Mouse (Mus musculus): ENCODE measurements at regions not wholly inside any gene's neighbourhood (a gene's known extent, or its start where the extent isn't known, plus 50 kb on each side); places are given as distances from the start of the nearest gene placed in this dataset.

DNA sequence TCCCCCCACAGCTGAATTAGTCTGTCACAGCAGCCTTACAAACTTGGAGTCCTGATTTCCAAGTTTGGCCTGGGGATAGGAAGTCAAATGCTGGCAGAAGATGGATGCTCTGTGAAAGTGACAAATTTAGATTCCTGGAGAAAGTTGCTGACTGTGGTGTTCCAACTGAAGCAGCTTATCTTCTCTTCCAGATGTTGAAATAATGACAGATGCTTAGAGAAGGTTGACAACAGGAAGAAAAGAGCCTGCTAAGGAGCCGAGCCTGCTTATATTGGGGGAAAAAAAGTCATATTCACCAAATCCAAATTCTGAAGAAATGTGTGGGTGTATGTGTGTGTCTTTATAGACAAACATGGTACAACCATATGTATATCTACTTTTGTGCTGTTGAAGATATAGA, 1380.4 kb upstream of the Cdh8 start:
- intact Hi-C loops (cut with DNase I) = no loop called here
- DNase-seq = no peak

- intact Hi-C loops (cut with DNase I) = no loop called here
- no peak for DNase-seq
These were observed 1377.7 kb upstream of the Cdh8 start for GRCm38 (mm10) chr8:100793951-100794350.

GRCm38 (mm10) chr8:100790592-100791141, 1374.4 kb upstream of the Cdh8 start:
- no peak for DNase-seq
- intact Hi-C loops (cut with DNase I) = no loop called here

GRCm38 (mm10) chr8:100788132-100788531, 1371.9 kb upstream of the Cdh8 start:
- intact Hi-C loops (cut with DNase I) = no loop called here
- DNase-seq = no peak

DNA sequence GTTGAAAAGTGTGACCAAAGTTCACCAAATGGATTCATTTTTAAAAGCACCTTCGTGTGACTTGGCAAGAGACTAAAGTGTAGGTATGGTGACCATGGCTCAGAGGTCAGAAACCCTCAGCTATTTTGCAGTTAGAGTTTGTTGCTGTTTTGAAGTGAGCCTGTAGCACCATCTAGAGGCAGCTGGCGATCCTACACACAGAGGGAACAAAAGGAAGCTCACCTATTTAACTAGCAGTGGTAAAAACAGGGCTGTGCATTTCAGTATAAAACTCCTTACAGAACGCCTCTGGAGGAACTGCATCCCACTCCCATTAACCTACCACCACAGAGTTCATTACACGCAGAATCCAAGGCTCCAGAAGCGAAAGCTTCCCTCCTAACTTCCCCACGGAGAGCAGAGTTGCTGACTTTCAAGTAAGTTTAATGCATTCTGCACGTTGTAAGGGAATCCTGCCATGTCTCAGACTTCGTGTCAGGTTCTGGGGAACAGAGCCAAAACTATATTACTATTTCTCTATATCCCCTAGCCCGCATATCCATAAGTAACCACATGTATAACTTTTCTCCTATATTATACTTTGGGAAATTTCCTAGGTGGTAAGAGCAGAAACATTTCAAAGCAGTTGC, 1356.6 kb upstream of the Cdh8 start:
- DNase-seq = peak; percentile 24 to 51
- intact Hi-C loops (cut with DNase I) = loop anchor here (5.0 kb wide), 1 partner anchor 1166 kb away; no protein-coding TSS in a partner anchor

DNA sequence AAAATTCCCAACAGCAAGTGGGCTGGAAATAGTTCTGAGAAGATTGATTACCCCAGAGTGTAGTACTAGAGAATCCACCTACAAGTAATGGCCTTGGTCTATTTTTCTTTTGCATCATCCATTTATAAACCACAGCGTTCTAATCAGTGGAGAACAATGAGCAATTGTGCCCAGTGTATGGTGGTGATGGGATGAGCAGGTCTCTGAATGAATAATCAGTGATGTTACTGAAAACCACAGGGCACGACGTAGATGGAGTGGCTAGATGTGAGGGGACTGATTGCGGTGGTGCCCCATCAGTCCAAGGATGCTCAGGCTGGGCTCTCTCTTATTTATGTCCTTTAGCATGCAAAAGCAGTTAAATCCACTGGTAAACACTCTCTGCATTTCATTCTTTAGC, 1353.3 kb upstream of the Cdh8 start:
- intact Hi-C loops (cut with DNase I) = loop anchor here (5.0 kb wide), 1 partner anchor 1162 kb away; no protein-coding TSS in a partner anchor

DNA sequence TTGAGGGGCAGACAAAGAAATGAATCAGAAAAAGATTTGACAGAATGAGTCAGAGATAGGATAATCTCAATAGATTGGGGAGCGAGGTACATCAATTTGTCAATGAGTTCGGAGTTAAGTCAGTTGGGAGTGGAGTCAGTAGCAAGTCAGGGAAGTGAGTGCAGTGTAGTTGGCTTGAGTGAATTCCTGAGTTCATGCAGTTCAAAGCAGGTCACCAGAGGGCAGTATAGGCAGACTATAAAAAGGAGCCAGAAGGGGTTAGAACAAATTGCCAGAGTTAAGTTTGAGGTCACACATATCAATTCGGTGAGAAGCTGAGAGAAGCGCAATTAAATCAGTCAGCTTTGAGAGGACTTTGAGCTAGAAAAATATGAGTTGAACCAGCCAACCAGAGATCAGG, 1317.7 kb upstream of the Cdh8 start:
- no peak for DNase-seq
- intact Hi-C loops (cut with DNase I) = no loop called here

More for the DNA sequence above, 1353.3 kb upstream of the Cdh8 start:
- no peak for DNase-seq

DNA sequence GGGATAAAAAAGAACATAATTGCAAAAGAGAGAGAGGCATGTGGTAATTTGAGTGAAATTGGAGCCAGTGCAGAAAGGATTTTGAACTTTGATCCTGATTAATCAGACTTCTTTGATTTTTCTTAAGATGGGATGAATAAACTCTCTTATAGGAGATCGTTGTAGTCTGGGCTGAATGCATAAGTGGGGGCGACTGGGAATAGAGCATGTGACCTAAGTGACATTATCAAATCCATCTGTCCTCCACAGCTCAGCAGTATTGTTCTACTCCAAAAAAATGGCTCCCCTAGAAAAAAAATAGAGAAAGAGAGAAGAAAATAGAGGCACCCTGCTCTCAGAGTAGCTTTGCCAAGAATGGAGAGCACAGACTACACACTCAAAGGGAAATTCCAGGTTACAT, 1286.1 kb upstream of the Cdh8 start:
- intact Hi-C loops (cut with DNase I) = no loop called here
- no peak for DNase-seq

DNA sequence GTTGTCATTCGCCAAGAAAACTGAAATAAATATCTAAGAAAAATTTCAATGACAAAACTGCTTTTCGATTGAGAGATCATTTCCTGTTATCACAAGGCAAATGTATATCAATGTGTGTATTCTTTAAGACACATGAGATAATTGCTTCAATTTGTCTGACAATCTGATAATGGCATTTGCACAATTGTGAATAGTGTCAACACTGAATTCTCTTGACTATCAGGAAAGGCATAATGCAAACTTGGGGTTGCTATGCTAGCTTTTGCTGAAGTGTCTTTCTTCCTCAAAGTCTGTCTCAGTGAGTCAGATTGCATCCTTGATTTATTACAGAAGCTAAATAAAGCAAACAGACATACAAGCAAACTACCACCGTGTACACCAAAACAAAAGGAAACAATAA, 1278.8 kb upstream of the Cdh8 start:
- intact Hi-C loops (cut with DNase I) = no loop called here
- no peak for DNase-seq

GRCm38 (mm10) chr8:100678580-100678979, 1262.3 kb upstream of the Cdh8 start:
- no peak for DNase-seq
- intact Hi-C loops (cut with DNase I) = no loop called here
